Mouse (Mus musculus) T-cell, adult 66 days (primary cell): ENCODE data around the gene Gm49336. TPM values are rescaled to one million over a fixed set of nuclear protein-coding genes. Genes with fewer than 3 reads are reported as not detected.

ENCODE experiments used
- total RNA-seq, 2 experiments: library from RNA; stranded (reverse); gene quantifications; 3 replicates in 1 of 2; 4 replicates in 1 of 2; pipeline ENCODE4 v1.2.4; 2023

Gm49336 gene
- 10 to 100 TPM; 57.8 to 64.1 TPM for total RNA-seq

GRCm38 (mm10) chr14:60251281-60252003, at the start of gene Gm49336, which contains the start of gene Nupl1:
TSS of gene Gm49336 (minus strand) at chr14:60251507.
TSS of gene Nupl1 (minus strand) at chr14:60251431.

DNA sequence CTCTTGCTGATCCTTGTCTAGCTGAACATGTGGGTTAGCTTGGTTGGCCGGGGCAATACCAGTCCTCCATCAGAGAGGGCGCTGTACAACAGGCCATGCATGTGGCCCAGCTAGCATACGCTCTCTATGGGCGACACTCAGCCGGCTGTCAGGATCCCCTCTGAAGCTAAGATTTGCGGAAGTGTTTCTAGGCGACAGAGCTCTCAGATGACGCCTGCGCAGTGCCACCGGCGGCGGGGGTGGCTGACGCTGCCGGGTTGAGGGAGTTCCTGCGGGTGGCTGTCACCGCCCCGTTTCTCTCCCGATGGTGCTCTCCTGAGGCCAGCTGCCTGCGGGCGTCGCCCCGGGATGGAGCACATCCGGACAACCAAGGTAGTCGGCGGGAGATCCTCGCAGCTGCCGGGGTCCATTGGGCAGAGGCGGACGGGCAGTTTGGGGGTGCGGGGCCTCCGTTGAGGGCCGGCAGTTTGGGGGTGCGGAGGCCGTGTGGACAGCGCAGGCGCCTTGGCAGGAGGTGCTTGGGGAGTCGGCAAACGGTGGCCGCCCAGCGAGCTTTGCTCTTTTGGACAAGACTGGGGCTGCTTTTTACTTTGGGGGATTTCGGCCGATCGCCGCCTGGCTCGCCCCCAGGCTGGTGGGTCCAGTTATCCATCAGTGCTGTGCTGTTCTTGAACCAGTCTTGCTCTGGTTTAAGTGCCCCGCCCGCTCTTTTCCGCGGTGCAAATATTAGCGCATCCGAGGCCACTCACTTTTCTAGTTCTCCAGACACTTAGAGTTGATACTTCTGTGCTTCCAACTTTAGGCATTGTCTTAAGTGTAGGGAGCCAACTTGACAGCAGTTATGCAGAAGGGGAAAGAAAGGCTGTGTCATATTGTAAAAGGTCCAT, 13.9 kb upstream of the Gm49336 start, which contains the start of gene Mtmr6:
Gene Mtmr6, plus strand, starts transcription at position 239 of the 887 bp plus-strand sequence.

DNA sequence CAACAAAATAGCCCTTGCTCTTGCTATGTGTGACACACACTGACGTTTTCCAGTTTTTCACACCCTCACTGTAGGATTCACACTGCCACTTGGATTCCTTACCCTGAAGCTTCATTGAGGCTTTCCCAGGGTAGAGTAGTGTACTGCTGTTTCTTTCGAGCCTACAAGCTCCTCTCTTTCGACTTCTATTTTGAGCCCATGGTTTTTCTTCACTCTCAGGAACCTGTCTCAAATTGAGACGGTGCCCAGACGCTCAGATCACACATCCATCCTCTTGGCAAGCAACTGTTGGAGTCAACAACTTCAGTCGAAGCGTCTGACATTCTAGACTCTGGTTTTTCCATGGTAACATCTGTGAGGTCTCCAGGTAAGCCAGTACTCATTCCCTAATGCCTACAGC, 54.4 kb downstream of the Gm49336 start, which contains the start of gene Atp8a2:
Gene Atp8a2, minus strand, starts transcription at position 296 of the 400 bp plus-strand sequence.

Other genes starting within 250 kb of the Gm49336 start
- gene Atp8a2, start 54.3 kb downstream of the Gm49336 start, total RNA-seq = 10 to 100 TPM in 1 of 2 experiments, 1 to 10 TPM in 1; 5.5 to 11.4 TPM
- under 1 TPM; 0.77 to 0.82 TPM for gene Nupl1, start 76 bp downstream of the Gm49336 start, total RNA-seq
- 10 to 100 TPM; 46.8 to 54.2 TPM for gene Mtmr6, start 13.7 kb upstream of the Gm49336 start, total RNA-seq
- not detected for gene Amer2, start 121.8 kb upstream of the Gm49336 start, total RNA-seq